Mouse (Mus musculus) intestine, postnatal 0 days (tissue): Measurements from ENCODE around the gene Eif2ak4. TPM values are rescaled to one million over a fixed set of nuclear protein-coding genes. Genes with fewer than 3 reads are reported as not detected.

ENCODE experiments used
- ATAC-seq: fragments of 200-750 bp; cut with Nextera tagmentation; 2 replicates; pipeline ENCODE4 v1.8.0; 2017; ENCODE audit warnings: mild to moderate bottlenecking, moderate TSS enrichment, moderate library complexity
- H3K27ac ChIP-seq: fragments of 300-500 bp; sonication (generic); 2 replicates; pipeline ENCODE4 v1.5.1; 2014; ENCODE audit warnings: mild to moderate bottlenecking, low read depth, low read length, moderate library complexity
- H3K27me3 ChIP-seq: fragments of 300-500 bp; sonication (generic); replicated peaks from 2 replicates; pipeline ENCODE4 v1.6.1; 2014; ENCODE audit warnings: low read length, mixed read lengths; ENCODE audit not compliant: control insufficient read depth, insufficient read depth
- H3K36me3 ChIP-seq: fragments of 300-500 bp; sonication (generic); 2 replicates; pipeline ENCODE4 v1.6.1; 2014; ENCODE audit warnings: mild to moderate bottlenecking, moderate library complexity; ENCODE audit not compliant: control insufficient read depth, insufficient read depth
- H3K4me1 ChIP-seq: fragments of 300-500 bp; sonication (generic); replicated peaks from 2 replicates; pipeline ENCODE4 v1.6.1; 2014; ENCODE audit warnings: antibody characterized with exemption, low read length, mixed read lengths; ENCODE audit not compliant: control insufficient read depth, insufficient read depth
- H3K4me2 ChIP-seq: fragments of 300-500 bp; sonication (generic); replicated peaks from 2 replicates; pipeline ENCODE4 v1.6.1; 2014; ENCODE audit warnings: low read depth, mild to moderate bottlenecking, moderate library complexity
- H3K4me3 ChIP-seq: fragments of 300-500 bp; sonication (generic); 2 replicates; pipeline ENCODE4 v1.5.1; 2014; ENCODE audit warnings: low read depth, low read length
- H3K9ac ChIP-seq: fragments of 300-500 bp; sonication (generic); 2 replicates; pipeline ENCODE4 v1.6.1; 2014; ENCODE audit warnings: mild to moderate bottlenecking, low read depth, low read length
- H3K9me3 ChIP-seq: fragments of 300-500 bp; sonication (generic); 2 replicates; pipeline ENCODE4 v1.6.1; 2016; ENCODE audit warnings: mixed run types; ENCODE audit not compliant: control insufficient read depth
- CTCF ChIP-seq: sonication (generic); IDR thresholded peaks from 2 replicates; pipeline ENCODE4 v1.5.1; 2016; ENCODE audit warnings: low read depth, mild to moderate bottlenecking, control low read depth, antibody characterized with exemption, moderate library complexity
- WGBS: fragments of 180-500 bp; shearing (Covaris S2); extraction: QIAGEN DNeasy Blood & Tissue Kit; methylation state at CpG from one replicate; pipeline ENCODE4 v1.1.7; 2014; 5-methylcytosine and 5-hydroxymethylcytosine counted together
- polyA plus RNA-seq: library from polyadenylated mRNA; unstranded; fragments of >200 nt; fragmentation: Nextera tagmentation; extraction: Ambion mirVana; gene quantifications from 2 replicates; pipeline ENCODE4 v1.2.1, GENCODE M21; 2015

The Eif2ak4 gene
- 3.7 and 3.8 TPM in 2 replicates for polyA plus RNA-seq

DNA sequence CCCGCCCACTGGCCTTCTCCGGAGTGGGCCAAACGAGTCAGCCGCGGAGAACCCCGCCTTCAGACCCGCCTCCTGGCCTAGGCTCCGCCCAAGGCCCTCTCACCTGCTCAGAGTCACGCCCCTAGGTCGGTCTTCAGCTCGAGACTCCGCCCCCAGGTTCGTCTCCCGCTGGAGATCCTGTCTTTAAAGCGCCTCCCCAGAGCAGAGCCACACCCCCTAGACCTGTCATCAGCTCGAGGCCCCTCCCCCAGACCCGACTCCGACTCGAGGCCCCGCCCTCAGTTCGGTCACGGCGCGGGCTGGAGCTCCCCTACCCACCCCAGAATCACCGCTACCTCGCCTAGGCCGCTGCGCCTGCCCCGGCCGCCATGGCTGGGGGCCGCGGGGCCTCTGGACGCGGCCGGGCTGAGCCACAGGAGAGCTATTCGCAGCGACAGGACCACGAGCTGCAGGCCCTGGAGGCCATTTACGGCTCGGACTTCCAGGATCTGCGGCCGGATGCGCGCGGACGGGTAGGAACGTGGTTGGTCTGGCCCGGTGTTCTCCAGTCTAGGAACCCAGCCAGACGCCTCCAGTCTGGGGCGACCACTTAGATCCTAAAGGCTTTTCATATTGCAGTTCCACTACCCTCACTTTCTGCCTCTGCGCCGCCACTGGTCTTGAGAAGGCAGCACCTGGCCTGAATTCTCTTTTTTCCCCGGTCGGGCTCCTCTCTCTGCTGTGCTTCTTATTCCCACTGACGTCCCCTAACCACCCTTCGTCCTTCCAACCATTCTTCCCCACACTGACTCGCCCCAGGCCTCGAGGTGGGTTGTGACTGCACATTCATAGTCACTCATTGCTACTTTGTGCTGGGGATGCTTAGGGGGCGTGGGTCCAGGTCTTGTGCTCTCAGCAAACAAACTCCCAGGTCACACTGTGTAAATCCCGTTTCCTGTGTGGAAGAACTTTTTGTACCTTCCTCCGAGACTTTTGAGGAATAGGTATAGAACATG is at the start of gene Eif2ak4:
Gene Eif2ak4 (plus strand): TSS at position 278 of the 995 bp plus-strand sequence.
- H3K9me3 ChIP-seq = no peaks in the 10 kb centered on the region
- under 1% methylated on average over 60 of the region's 61 CpGs for WGBS
- H3K4me3 ChIP-seq = peak within 1 kb of the TSS; percentile 86
- H3K4me1 ChIP-seq = no peaks in the 10 kb centered on the region
- H3K36me3 ChIP-seq = no peaks in the 10 kb centered on the region
- no peaks in the 10 kb centered on the region for H3K27me3 ChIP-seq
- no peak for TF ChIP-seq CTCF
- peak; percentile 99 for ATAC-seq
- peak within 1 kb of the TSS; percentile 82 for H3K9ac ChIP-seq
- H3K4me2 ChIP-seq = peak within 1 kb of the TSS; percentile 83
- H3K27ac ChIP-seq = peak within 1 kb of the TSS; percentile 91

DNA sequence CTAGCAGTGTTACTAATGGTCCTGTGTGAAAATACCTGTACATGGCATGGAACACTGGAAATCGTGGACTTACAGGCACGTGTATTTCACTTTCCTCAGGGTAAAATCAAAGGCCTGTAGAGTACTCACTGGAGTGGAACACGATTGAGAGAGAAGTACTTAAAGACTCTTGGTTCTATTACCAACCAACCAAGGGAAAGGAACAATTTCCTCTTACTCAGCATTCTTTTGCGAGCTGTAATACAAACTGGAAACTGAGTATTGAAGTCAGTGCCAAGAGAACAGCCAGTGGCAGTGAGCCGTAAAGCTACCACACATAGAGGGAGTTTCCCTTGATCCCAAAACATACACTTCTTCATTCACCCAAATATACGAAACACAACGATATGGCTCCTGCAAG is 47.1 kb upstream of the Eif2ak4 start:
- Histone ChIP-seq H3K9me3 (no peaks in the 10 kb centered on the region), H3K27ac (no peak overlapping the region), H3K4me1 (no peaks in the 10 kb centered on the region), H3K4me2 (no peak overlapping the region), H3K9ac (no peak overlapping the region), H3K36me3 (no peaks in the 10 kb centered on the region), H3K4me3 (no peak overlapping the region), H3K27me3 (no peaks in the 10 kb centered on the region)
- 83% methylated on average over 7 of the region's 7 CpGs for WGBS
- no peak for ATAC-seq
- TF ChIP-seq CTCF = no peak

DNA sequence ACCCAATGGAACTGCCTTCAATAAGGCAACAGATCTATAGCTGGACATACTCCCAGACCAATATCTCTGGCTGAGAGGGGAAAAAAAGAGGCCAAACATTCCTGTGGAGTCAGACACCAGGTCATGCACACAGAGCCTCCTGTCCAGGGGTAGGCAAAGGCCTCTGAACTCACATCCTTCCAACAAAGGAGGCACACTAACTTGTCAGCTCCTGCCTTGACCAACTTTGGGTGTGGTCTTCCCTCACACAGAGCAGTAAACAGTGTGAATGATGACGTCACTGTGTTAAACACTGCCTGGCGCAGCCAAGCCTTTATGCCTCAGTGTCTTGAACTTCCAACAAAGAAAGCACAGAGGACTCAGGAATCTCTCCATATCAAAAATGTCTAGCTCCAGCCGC is 44.5 kb upstream of the Eif2ak4 start:
- Histone ChIP-seq H3K27me3 (no peaks in the 10 kb centered on the region), H3K4me3 (no peak overlapping the region), H3K36me3 (no peaks in the 10 kb centered on the region), H3K27ac (no peak overlapping the region), H3K4me2 (no peak overlapping the region), H3K4me1 (no peaks in the 10 kb centered on the region), H3K9ac (no peak overlapping the region), H3K9me3 (no peaks in the 10 kb centered on the region)
- peak; percentile 43; the same call in 1 of the 2 replicates for ATAC-seq
- no peak for TF ChIP-seq CTCF
- WGBS = 57% methylated on average over 3 of the region's 3 CpGs

DNA sequence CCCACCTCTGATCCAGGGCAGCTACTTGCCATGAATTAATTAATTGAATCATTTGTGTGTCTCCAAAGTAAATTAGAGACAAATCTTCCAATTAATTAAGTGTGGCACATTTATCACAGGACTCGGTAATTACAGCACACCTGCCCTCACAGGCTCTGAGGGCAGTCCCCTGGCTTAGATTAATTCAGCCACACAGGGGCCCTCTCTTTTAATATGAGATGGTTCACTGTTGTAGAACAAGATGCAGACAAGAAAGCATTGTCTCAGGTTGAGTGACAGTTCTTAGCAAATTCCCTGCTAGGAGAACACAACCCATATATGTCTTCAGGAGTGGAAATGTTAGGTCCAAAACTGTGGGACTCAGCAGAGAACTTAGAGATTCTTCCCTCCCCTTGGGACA is 42.9 kb upstream of the Eif2ak4 start:
- 46% methylated on average over 1 of the region's 1 CpGs for WGBS
- TF ChIP-seq CTCF = no peak

DNA sequence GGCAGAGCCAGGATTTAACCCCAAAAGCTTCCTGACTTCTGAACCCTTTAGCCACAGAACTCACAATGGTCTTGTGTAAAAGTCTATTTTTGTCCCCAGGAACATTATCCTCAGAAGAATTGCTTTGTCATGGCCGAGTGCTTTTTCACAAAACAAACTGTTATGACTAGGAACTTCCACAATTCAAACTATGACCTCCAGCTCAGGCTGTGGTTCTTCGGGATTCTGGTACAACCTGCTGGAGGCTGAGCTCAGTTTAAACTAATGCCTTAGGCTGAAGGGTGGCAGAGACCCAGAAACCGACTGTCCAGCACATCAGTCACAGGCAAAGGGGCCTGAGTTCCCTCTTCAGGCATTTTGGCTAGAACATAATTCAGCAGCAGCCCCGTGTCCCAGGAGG is 34.9 kb upstream of the Eif2ak4 start:
- 50% methylated on average over 4 of the region's 4 CpGs for WGBS
- Histone ChIP-seq H3K9ac (no peak overlapping the region), H3K4me2 (no peak overlapping the region), H3K9me3 (no peaks in the 10 kb centered on the region), H3K27me3 (no peaks in the 10 kb centered on the region), H3K36me3 (no peaks in the 10 kb centered on the region), H3K27ac (no peak overlapping the region), H3K4me1 (no peaks in the 10 kb centered on the region), H3K4me3 (no peak overlapping the region)
- no peak for ATAC-seq
- TF ChIP-seq CTCF = no peak

More for the DNA sequence above, 42.9 kb upstream of the Eif2ak4 start:
- Histone ChIP-seq H3K4me3 (no peak overlapping the region), H3K9me3 (no peaks in the 10 kb centered on the region), H3K4me2 (no peak overlapping the region), H3K4me1 (no peaks in the 10 kb centered on the region), H3K27me3 (no peaks in the 10 kb centered on the region), H3K9ac (no peak overlapping the region), H3K27ac (no peak overlapping the region), H3K36me3 (no peaks in the 10 kb centered on the region)
- no peak for ATAC-seq

GRCm38 (mm10) chr2:118353916-118354403 is 34.5 kb upstream of the Eif2ak4 start:
- Histone ChIP-seq H3K4me1 (no peaks in the 10 kb centered on the region), H3K27ac (no peak overlapping the region), H3K4me3 (no peak overlapping the region), H3K36me3 (no peaks in the 10 kb centered on the region), H3K4me2 (no peak overlapping the region), H3K9me3 (no peaks in the 10 kb centered on the region), H3K9ac (no peak overlapping the region), H3K27me3 (no peaks in the 10 kb centered on the region)
- no peak for ATAC-seq
- 79% methylated on average over 4 of the region's 4 CpGs for WGBS
- TF ChIP-seq CTCF = no peak
